Mouse (Mus musculus): ENCODE data around the gene Gigyf2.

GRCm38 (mm10) chr1:87315431-87315830 lies 11.4 kb upstream of the Gigyf2 start:
- TF ChIP-seq EP300 (IDR thresholded peaks at IDR 0.05; ENCODE audit: low read depth) (no peak), CTCF (IDR thresholded peaks at IDR 0.05; ENCODE audit: low read depth) (no peak)
